Mouse (Mus musculus) embryonic fibroblast, embryonic 13.5 days (primary cell): Measurements from ENCODE around the gene Nudt4.

Source experiments
- CTCF ChIP-seq: IDR thresholded peaks from 2 replicates; pipeline ENCODE4 v1.5.1; 2011; ENCODE audit warnings: mild to moderate bottlenecking, control low read depth, low read length, moderate library complexity, borderline replicate concordance; ENCODE audit not compliant: insufficient read depth
- POLR2A ChIP-seq: IDR thresholded peaks from 2 replicates; pipeline ENCODE4 v1.6.1; 2011; ENCODE audit warnings: low read depth, mild to moderate bottlenecking, control low read depth, low read length, moderate library complexity

- TF ChIP-seq CTCF (no peak), POLR2A (no peak)
These were observed 5.5 kb upstream of the Nudt4 start for GRCm38 (mm10) chr10:95569441-95569840.
